Mouse (Mus musculus) naive thymus-derived CD4-positive, alpha-beta T cell, adult 5 months (primary cell): Measurements from ENCODE around the gene Myom3. TPM values are rescaled to one million over a fixed set of nuclear protein-coding genes. Genes with fewer than 3 reads are reported as not detected.

Experiments
- polyA plus RNA-seq: library from polyadenylated mRNA; unstranded; fragments of 100-300 nt; shearing (Covaris generic); gene quantifications from one replicate; pipeline ENCODE4 v1.2.1, GENCODE M21; 2017

The Myom3 gene
- not detected for polyA plus RNA-seq

DNA sequence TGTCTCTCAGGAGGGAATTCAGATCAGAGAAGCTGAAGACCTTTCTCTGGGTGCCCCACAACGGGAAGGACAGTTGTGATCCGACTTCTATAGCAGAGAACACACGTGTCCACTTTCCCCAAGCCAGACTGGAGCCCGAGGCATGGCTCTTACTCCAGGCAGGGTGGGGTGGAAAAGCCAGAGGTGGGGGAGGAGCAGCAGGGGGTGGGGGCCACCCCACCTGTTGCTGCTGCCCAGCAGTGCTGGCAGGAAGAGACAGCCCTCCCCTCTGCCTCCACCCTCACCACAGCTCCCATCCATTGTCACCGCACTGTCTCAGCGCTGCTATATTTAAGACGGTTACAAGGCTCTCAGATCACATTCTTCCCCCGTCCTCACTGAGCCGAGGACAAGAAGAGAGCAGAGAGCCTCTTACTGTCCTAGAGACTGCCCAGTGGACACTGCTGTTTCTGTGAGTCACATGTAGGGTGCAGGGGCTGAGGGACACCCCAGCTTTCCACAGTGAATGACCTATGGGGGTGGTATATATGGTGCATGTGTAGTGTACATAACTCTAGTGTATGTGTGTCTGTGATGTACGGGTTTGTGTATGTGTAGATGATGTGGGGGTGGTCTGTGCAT, at the start of gene Myom3:
Gene Myom3 (plus strand): TSS at position 360 of the 621 bp plus-strand sequence.

DNA sequence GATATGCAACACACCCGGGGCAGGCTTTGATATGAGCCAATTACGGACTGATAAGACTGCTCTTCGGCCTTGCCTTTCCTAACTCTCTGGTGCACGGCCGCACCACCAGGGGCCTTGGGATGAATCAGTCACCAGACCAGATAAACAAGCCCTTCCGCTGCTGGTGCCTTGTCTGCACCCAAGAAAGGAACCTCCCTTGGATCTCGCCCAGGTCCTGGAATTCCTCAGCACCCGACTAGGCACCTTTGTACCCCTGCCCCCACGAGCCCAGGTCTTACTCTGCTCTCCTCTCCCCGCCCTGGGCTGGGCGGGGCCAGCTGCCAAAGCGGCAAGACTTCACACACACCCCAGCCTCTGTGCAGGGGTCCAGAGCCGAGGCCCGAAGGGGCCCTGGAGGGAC, 31.7 kb upstream of the Myom3 start, which contains the start of gene Il22ra1:
Gene Il22ra1 (plus strand): TSS at position 356 of the 400 bp plus-strand sequence.

DNA sequence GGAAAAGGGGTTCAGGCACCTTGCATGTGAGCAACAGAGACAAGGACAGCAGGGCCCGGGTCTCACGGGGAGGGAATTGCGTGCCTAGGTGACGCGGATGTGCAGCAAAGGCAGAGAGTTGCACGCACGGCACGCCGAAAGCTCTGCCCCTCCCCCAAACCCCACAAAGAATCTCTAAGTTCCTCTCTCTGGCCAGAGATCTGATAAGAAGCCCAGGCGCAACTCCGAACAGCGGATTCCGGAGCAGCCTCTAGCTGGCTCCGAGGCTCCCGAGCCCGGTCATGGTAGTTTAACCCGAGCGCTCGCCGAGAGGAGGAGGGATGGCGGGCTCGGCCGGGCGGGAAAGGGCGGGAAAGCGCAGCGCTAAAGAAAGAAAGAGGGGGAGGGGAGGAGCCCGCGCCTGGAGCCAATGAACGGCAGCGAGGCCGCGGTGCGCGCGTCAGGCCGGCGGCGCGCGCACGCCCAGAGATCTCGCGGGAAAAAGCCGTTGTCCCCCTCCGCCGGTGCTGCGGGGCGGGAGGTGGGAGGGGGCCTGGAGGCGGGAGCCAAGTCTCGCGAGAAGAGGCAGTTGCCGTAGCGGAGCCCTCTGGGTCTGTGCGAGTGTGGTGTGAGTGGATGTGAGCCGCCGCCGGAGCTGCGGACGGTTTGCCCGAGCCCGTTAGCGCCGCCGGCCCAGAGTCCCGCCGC, 96.2 kb downstream of the Myom3 start, which contains the start of gene Srsf10:
Gene Srsf10 (plus strand): TSS at position 212 of the 687 bp plus-strand sequence.

Other genes starting within 250 kb of the Myom3 start
- gene Grhl3, start 186.1 kb upstream of the Myom3 start, polyA plus RNA-seq = not detected
- gene Ifnlr1, start 73.4 kb upstream of the Myom3 start, polyA plus RNA-seq = not detected
- not detected for gene Il22ra1, start 31.5 kb upstream of the Myom3 start, polyA plus RNA-seq
- 196 TPM for gene Srsf10, start 96.0 kb downstream of the Myom3 start, polyA plus RNA-seq
- 194 TPM for gene Pnrc2, start 114.1 kb downstream of the Myom3 start, polyA plus RNA-seq
- 7.5 TPM for gene Cnr2, start 135.7 kb downstream of the Myom3 start, polyA plus RNA-seq
- 74.0 TPM for gene Fuca1, start 161.0 kb downstream of the Myom3 start, polyA plus RNA-seq
- 63.8 TPM for gene Hmgcl, start 186.7 kb downstream of the Myom3 start, polyA plus RNA-seq
- 13.5 TPM for gene Gale, start 204.0 kb downstream of the Myom3 start, polyA plus RNA-seq
- 195 TPM for gene Lypla2, start 212.9 kb downstream of the Myom3 start, polyA plus RNA-seq
- 62.4 TPM for gene Pithd1, start 227.5 kb downstream of the Myom3 start, polyA plus RNA-seq